Mouse (Mus musculus): ENCODE measurements around the gene Glmn. TPM values are rescaled to one million over a fixed set of nuclear protein-coding genes. Genes with fewer than 3 reads are reported as not detected.
A peak's percentile ranks its signal among the peaks of the same experiment; 100 is the strongest.

The Glmn gene
- polyA plus RNA-seq (2015; fragmentation: Nextera tagmentation; extraction: Ambion mirVana) = 9.5 and 10.2 TPM in 2 replicates

DNA sequence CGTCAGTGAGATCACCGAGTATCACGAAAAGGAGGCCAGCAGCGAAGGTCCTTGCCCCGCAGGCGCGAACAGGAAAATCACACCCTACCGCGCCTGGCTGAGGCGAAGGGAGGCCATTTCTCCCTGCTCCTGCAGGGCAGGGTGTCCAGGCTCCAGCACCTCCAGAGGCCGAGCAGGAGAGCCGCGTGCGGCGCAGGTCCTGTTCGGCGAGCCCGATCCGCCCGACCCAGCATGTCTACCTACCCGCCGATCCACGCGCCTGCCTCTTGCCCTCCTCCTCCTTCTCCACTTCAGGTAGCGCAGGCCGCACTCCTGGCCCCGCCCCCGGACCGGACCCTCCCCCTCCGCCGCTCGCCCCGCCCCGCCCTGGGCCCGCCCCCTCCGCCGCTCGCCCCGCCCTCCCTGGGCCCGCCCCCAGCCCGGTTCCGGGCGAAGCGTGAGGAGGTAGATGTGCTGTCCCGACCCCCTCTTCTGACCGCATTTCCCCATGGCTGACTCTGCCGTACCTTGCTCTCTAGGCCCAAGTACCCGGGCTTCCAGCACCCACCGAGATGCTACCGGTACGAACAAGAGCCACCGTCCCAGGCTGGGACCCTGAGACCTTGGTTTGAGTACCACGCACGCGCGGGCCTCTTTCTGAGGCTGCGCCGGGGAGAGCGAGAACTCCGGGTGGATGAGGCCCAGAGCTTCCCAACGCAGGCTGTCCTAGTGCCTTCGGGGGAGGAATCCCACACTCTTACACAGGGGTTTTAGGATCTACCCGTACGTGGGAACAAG lies at the start of gene Glmn, which contains the start of gene Rpap2:
Glmn (minus strand) TSS at position 588 of the 777 bp plus-strand sequence.
Rpap2 (plus strand) TSS at position 73 of the 777 bp plus-strand sequence.
- WGBS = 3% methylated on average over 46 of the region's 64 CpGs
- peaks cover 13% of the 10 kb centered on the region for H3K36me3 ChIP-seq (ENCODE audit: control insufficient read depth, insufficient read depth)
- H3K9ac ChIP-seq (ENCODE audit: low read depth, low read length) = peak within 1 kb of the TSS; percentile 66
- peak within 1 kb of the TSS; percentile 75 for H3K4me3 ChIP-seq (ENCODE audit: low read depth, low read length)
- H3K4me2 ChIP-seq (replicated peaks; ENCODE audit: low read depth) = peak within 1 kb of the TSS; percentile 64
- H3K9me3 ChIP-seq (ENCODE audit: control insufficient read depth) = no peaks in the 10 kb centered on the region
- peak; percentile 98 for ATAC-seq
- peak within 1 kb of the TSS; percentile 51 for H3K27ac ChIP-seq (ENCODE audit: low read depth, low read length)
- H3K4me1 ChIP-seq (replicated peaks; ENCODE audit: control insufficient read depth, insufficient read depth, low read length) = no peaks in the 10 kb centered on the region
- no peak for TF ChIP-seq CTCF (IDR thresholded peaks at IDR 0.05; ENCODE audit: low read depth)
- H3K27me3 ChIP-seq (replicated peaks; ENCODE audit: control insufficient read depth, insufficient read depth, low read length) = no peaks in the 10 kb centered on the region

DNA sequence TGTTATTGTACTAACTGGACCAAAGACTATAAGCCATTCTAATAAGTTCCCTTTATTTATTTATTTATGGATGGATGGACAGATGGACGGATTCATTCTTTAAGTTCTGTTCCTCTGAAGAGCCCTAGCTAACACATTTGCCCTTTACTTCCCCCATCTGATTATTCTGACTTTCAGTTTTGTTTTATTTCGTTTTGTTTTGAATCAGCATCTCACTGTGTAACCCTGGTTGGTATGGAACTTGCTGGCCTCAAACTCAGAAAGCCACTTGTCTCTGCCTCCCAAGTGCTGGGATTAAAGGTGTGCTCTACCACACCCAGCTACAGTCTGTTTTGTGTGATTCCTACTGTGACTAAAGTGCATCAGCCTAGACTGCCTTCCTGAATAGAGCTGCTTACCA lies 48.2 kb upstream of the Glmn start:
- Histone ChIP-seq H3K4me3 (ENCODE audit: low read depth, low read length) (no peak overlapping the region), H3K36me3 (ENCODE audit: control insufficient read depth, insufficient read depth) (peaks cover 14% of the 10 kb centered on the region; the same call in 1 of the 2 replicates), H3K9ac (ENCODE audit: low read depth, low read length) (no peak overlapping the region), H3K27ac (ENCODE audit: low read depth, low read length) (no peak overlapping the region), H3K9me3 (ENCODE audit: control insufficient read depth) (no peaks in the 10 kb centered on the region), H3K4me1 (replicated peaks; ENCODE audit: control insufficient read depth, insufficient read depth, low read length) (no peaks in the 10 kb centered on the region), H3K4me2 (replicated peaks; ENCODE audit: low read depth) (no peak overlapping the region), H3K27me3 (replicated peaks; ENCODE audit: control insufficient read depth, insufficient read depth, low read length) (no peaks in the 10 kb centered on the region)
- WGBS = 86% methylated on average over 2 of the region's 2 CpGs
- no peak for TF ChIP-seq CTCF (IDR thresholded peaks at IDR 0.05; ENCODE audit: low read depth)
- no peak for ATAC-seq

DNA sequence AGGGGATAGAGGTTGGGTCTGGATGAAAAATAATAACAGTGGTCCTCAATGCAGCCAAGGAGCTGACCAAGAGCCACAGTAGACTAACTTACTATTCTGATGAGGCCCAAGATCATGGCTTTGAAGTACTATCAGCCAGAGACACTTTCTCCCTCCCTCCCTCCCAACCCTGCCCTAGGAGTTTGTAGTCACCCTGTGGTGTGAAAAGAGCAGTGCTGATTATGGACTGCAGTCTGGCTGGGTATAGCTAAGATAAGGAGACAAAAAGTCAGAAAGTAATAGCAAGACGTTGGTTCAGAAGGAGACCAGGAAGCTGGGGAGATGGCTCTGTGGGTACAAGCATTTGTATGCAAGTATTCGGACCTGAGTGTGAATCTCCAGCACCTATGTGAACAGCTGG lies 46.9 kb upstream of the Glmn start:
- Histone ChIP-seq H3K9me3 (ENCODE audit: control insufficient read depth) (no peaks in the 10 kb centered on the region), H3K9ac (ENCODE audit: low read depth, low read length) (no peak overlapping the region), H3K27me3 (replicated peaks; ENCODE audit: control insufficient read depth, insufficient read depth, low read length) (no peaks in the 10 kb centered on the region), H3K27ac (ENCODE audit: low read depth, low read length) (no peak overlapping the region), H3K4me3 (ENCODE audit: low read depth, low read length) (no peak overlapping the region), H3K4me1 (replicated peaks; ENCODE audit: control insufficient read depth, insufficient read depth, low read length) (no peaks in the 10 kb centered on the region), H3K36me3 (ENCODE audit: control insufficient read depth, insufficient read depth) (peaks cover 14% of the 10 kb centered on the region; the same call in 1 of the 2 replicates), H3K4me2 (replicated peaks; ENCODE audit: low read depth) (no peak overlapping the region)
- ATAC-seq = no peak
- 80% methylated on average over 2 of the region's 2 CpGs for WGBS
- no peak for TF ChIP-seq CTCF (IDR thresholded peaks at IDR 0.05; ENCODE audit: low read depth)

DNA sequence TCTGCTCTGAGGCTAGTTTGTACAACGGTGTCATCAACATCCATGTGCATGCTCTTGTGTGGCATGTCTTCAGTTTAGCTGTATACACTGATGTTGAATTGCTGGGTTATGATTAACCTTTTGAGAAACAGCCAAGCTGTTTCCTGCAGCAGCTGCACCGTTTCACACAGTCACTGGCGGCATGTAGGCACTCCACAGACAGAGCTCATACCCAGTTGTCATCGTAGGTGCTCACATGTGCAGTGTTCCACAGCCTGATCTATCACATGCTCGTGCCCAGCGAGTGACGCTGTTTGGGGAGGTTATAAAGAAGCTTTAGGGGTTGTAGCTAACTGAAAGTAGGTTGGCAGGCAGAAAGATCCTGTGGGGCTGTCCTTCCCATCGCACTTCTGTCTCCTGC lies 40.7 kb upstream of the Glmn start:
- no peak overlapping the region for H3K4me2 ChIP-seq (replicated peaks; ENCODE audit: low read depth)
- ATAC-seq = no peak
- H3K36me3 ChIP-seq (ENCODE audit: control insufficient read depth, insufficient read depth) = 0 out of 2 replicates have a peak, but pooled peaks cover 14% of the 10 kb centered on the region
- no peak overlapping the region for H3K4me3 ChIP-seq (ENCODE audit: low read depth, low read length)
- H3K27me3 ChIP-seq (replicated peaks; ENCODE audit: control insufficient read depth, insufficient read depth, low read length) = no peaks in the 10 kb centered on the region
- no peak overlapping the region for H3K27ac ChIP-seq (ENCODE audit: low read depth, low read length)
- no peaks in the 10 kb centered on the region for H3K4me1 ChIP-seq (replicated peaks; ENCODE audit: control insufficient read depth, insufficient read depth, low read length)
- TF ChIP-seq CTCF (IDR thresholded peaks at IDR 0.05; ENCODE audit: low read depth) = no peak
- no peak overlapping the region for H3K9ac ChIP-seq (ENCODE audit: low read depth, low read length)
- 70% methylated on average over 8 of the region's 8 CpGs for WGBS
- H3K9me3 ChIP-seq (ENCODE audit: control insufficient read depth) = no peaks in the 10 kb centered on the region

- TF ChIP-seq CTCF (IDR thresholded peaks at IDR 0.05; ENCODE audit: low read depth) = no peak
- no peaks in the 10 kb centered on the region for H3K9me3 ChIP-seq (ENCODE audit: control insufficient read depth)
- no peak overlapping the region for H3K9ac ChIP-seq (ENCODE audit: low read depth, low read length)
- no peak overlapping the region for H3K4me3 ChIP-seq (ENCODE audit: low read depth, low read length)
- no peak overlapping the region for H3K27ac ChIP-seq (ENCODE audit: low read depth, low read length)
- no peak overlapping the region for H3K4me2 ChIP-seq (replicated peaks; ENCODE audit: low read depth)
- no peaks in the 10 kb centered on the region for H3K27me3 ChIP-seq (replicated peaks; ENCODE audit: control insufficient read depth, insufficient read depth, low read length)
- H3K36me3 ChIP-seq (ENCODE audit: control insufficient read depth, insufficient read depth) = 0 out of 2 replicates have a peak, but pooled peaks cover 8% of the 10 kb centered on the region
- H3K4me1 ChIP-seq (replicated peaks; ENCODE audit: control insufficient read depth, insufficient read depth, low read length) = no peaks in the 10 kb centered on the region
- ATAC-seq = no peak
- 88% methylated on average over 1 of the region's 1 CpGs for whole genome bisulfite sequencing
Measured at GRCm38 (mm10) chr5:107637106-107637505, 39.4 kb upstream of the Glmn start.

- Histone ChIP-seq H3K27me3 (replicated peaks; ENCODE audit: control insufficient read depth, insufficient read depth, low read length) (no peaks in the 10 kb centered on the region), H3K4me3 (ENCODE audit: low read depth, low read length) (no peak overlapping the region), H3K4me1 (replicated peaks; ENCODE audit: control insufficient read depth, insufficient read depth, low read length) (no peaks in the 10 kb centered on the region), H3K4me2 (replicated peaks; ENCODE audit: low read depth) (no peak overlapping the region), H3K9me3 (ENCODE audit: control insufficient read depth) (no peaks in the 10 kb centered on the region), H3K9ac (ENCODE audit: low read depth, low read length) (no peak overlapping the region), H3K36me3 (ENCODE audit: control insufficient read depth, insufficient read depth) (peaks cover 14% of the 10 kb centered on the region; the same call in 1 of the 2 replicates), H3K27ac (ENCODE audit: low read depth, low read length) (no peak overlapping the region)
- TF ChIP-seq CTCF (IDR thresholded peaks at IDR 0.05; ENCODE audit: low read depth) = no peak
- WGBS = 96% methylated on average over 4 of the region's 4 CpGs
- ATAC-seq = no peak
Measured at GRCm38 (mm10) chr5:107633651-107634050, 36.0 kb upstream of the Glmn start.
